Mouse (Mus musculus): Measurements from ENCODE around the gene Msln.
"Not testable (repeated sequence)": the region's sequence is repeated elsewhere in the genome, so short reads cannot be mapped to it uniquely, and the experiment has no call there.

Gene Msln

GRCm38 (mm10) chr17:25769331-25769730 is 15.2 kb upstream of the Msln start:
- DNase-seq: no peak

GRCm38 (mm10) chr17:25765886-25766285 is 11.7 kb upstream of the Msln start:
- no peak for DNase-seq

- no peak for DNase-seq
Observed at GRCm38 (mm10) chr17:25762591-25762990, 8.4 kb upstream of the Msln start.

GRCm38 (mm10) chr17:25761561-25761970 is 7.4 kb upstream of the Msln start:
- DNase-seq: no peak

GRCm38 (mm10) chr17:25760148-25760547 is 6.0 kb upstream of the Msln start:
- no peak for DNase-seq

- DNase-seq: no peak
Observed at GRCm38 (mm10) chr17:25757691-25758090, 3.5 kb upstream of the Msln start.

- no peak for DNase-seq
Observed at GRCm38 (mm10) chr17:25756378-25757242, 2.4 kb upstream of the Msln start.

GRCm38 (mm10) chr17:25755627-25756377 is 1.6 kb upstream of the Msln start:
- DNase-seq: no peak

- DNase-seq: no peak
Observed at GRCm38 (mm10) chr17:25755086-25755485, 908 bp upstream of the Msln start.

GRCm38 (mm10) chr17:25751446-25751845 is 2.7 kb downstream of the Msln start:
- DNase-seq: no peak

GRCm38 (mm10) chr17:25749314-25749713 is 4.9 kb downstream of the Msln start:
- no peak for DNase-seq

GRCm38 (mm10) chr17:25748238-25748637 is 5.9 kb downstream of the Msln start:
- DNase-seq: no peak

GRCm38 (mm10) chr17:25744311-25744710 is 9.9 kb downstream of the Msln start:
- DNase-seq: no peak

- no peak for DNase-seq
Observed at GRCm38 (mm10) chr17:25743831-25744230, 10.3 kb downstream of the Msln start.

- not testable (repeated sequence) for DNase-seq
Observed at GRCm38 (mm10) chr17:25741471-25741870, 12.7 kb downstream of the Msln start.

- DNase-seq: no peak
Observed at GRCm38 (mm10) chr17:25738861-25739260, 15.3 kb downstream of the Msln start.

GRCm38 (mm10) chr17:25735745-25736144 is 18.4 kb downstream of the Msln start, which contains the start of gene Mslnl:
Gene Mslnl, plus strand, starts transcription at chr17:25736042.
- no peak for DNase-seq

GRCm38 (mm10) chr17:25735246-25735645 is 18.9 kb downstream of the Msln start:
- DNase-seq: no peak

- peak; percentile 74 for DNase-seq
Observed at GRCm38 (mm10) chr17:25732082-25732481, 22.1 kb downstream of the Msln start.

- no peak for DNase-seq
Observed at GRCm38 (mm10) chr17:25728009-25728270, 26.2 kb downstream of the Msln start.

- peak; percentile 100 for DNase-seq
Observed at GRCm38 (mm10) chr17:25727265-25728008, 26.7 kb downstream of the Msln start, which contains the start of the genes Chtf18 and Rpusd1. Gene Chtf18, minus strand, starts transcription at chr17:25727419. Gene Rpusd1, plus strand, starts transcription at chr17:25727670.

GRCm38 (mm10) chr17:25725264-25725663 is 28.9 kb downstream of the Msln start:
- DNase-seq: no peak

- no peak for DNase-seq
Observed at GRCm38 (mm10) chr17:25723919-25724318, 30.3 kb downstream of the Msln start.
